Mouse (Mus musculus) MEL (cell line): ENCODE results near the gene Srrm3.

ENCODE experiments used
- CHD2 ChIP-seq: IDR thresholded peaks from 2 replicates; pipeline ENCODE4 v1.6.1; 2011; ENCODE audit warnings: low read length, improper control_type of control experiment
- CTCF ChIP-seq, 3 experiments: IDR thresholded peaks in 2 of 3; conservative IDR thresholded peaks in 1 of 3; 2 replicates each; pipeline ENCODE4 v1.5.1; 2011 to 2012; ENCODE audit warnings: low read length in 3 of 3, low read depth in 2 of 3, mild to moderate bottlenecking in 2 of 3, improper control_type of control experiment in 1 of 3, inconsistent platforms in 1 of 3, mixed read lengths in 1 of 3, moderate library complexity in 1 of 3; ENCODE audit not compliant: control insufficient read depth in 1 of 3, insufficient read depth in 1 of 3, poor library complexity in 1 of 3, severe bottlenecking in 1 of 3
- EP300 ChIP-seq, 2 experiments: IDR thresholded peaks; 2 replicates each; pipeline ENCODE4 v1.6.1; 2011; ENCODE audit warnings: improper control_type of control experiment in 2 of 2, low read length in 2 of 2, low read depth in 1 of 2, mild to moderate bottlenecking in 1 of 2
- GATA1 ChIP-seq: IDR thresholded peaks from 2 replicates; pipeline ENCODE4 v1.6.1; 2011; ENCODE audit warnings: low read depth, low read length, improper control_type of control experiment
- JUND ChIP-seq: IDR thresholded peaks from 2 replicates; pipeline ENCODE4 v1.6.1; 2011; ENCODE audit warnings: low read depth, mild to moderate bottlenecking, improper control_type of control experiment, low read length
- KAT2A ChIP-seq: conservative IDR thresholded peaks from 2 replicates; pipeline ENCODE4 v1.6.1; 2012; ENCODE audit warnings: low read depth, low read length, improper control_type of control experiment, inconsistent platforms
- MAX ChIP-seq: IDR thresholded peaks from 2 replicates; pipeline ENCODE4 v1.6.1; 2011; ENCODE audit warnings: low read length, improper control_type of control experiment
- MEF2A ChIP-seq: IDR thresholded peaks from 2 replicates; pipeline ENCODE4 v1.6.1; 2014; ENCODE audit warnings: low read depth, mild to moderate bottlenecking, inconsistent platforms, low read length, improper control_type of control experiment; ENCODE audit not compliant: poor library complexity, insufficient replicate concordance, severe bottlenecking; ENCODE audit errors: extremely low read depth
- POLR2A ChIP-seq, 2 experiments: IDR thresholded peaks; 2 replicates each; pipeline ENCODE4 v1.6.1; 2011 to 2012; ENCODE audit warnings: low read length in 2 of 2, mild to moderate bottlenecking in 2 of 2, control low read depth in 1 of 2, improper control_type of control experiment in 1 of 2, low read depth in 1 of 2, moderate library complexity in 1 of 2; ENCODE audit not compliant: control insufficient read depth in 1 of 2, insufficient read depth in 1 of 2, poor library complexity in 1 of 2
- RCOR1 ChIP-seq: IDR thresholded peaks from 2 replicates; pipeline ENCODE4 v1.6.1; 2012; ENCODE audit warnings: low read depth, mild to moderate bottlenecking, inconsistent platforms, low read length, improper control_type of control experiment
- TCF12 ChIP-seq: IDR thresholded peaks from 2 replicates; pipeline ENCODE4 v1.6.1; 2014; ENCODE audit warnings: low read depth, mild to moderate bottlenecking, inconsistent platforms, low read length, improper control_type of control experiment, moderate library complexity
- USF1 ChIP-seq: IDR thresholded peaks from 2 replicates; pipeline ENCODE4 v1.6.1; 2014; ENCODE audit warnings: low read depth, mild to moderate bottlenecking, inconsistent platforms, low read length, improper control_type of control experiment, moderate library complexity
- USF2 ChIP-seq, 2 experiments: IDR thresholded peaks; 2 replicates each; pipeline ENCODE4 v1.6.1; 2011 to 2012; ENCODE audit warnings: improper control_type of control experiment in 2 of 2, low read length in 2 of 2, borderline replicate concordance in 1 of 2, inconsistent platforms in 1 of 2, low read depth in 1 of 2, mild to moderate bottlenecking in 1 of 2; ENCODE audit not compliant: insufficient read depth in 1 of 2

DNA sequence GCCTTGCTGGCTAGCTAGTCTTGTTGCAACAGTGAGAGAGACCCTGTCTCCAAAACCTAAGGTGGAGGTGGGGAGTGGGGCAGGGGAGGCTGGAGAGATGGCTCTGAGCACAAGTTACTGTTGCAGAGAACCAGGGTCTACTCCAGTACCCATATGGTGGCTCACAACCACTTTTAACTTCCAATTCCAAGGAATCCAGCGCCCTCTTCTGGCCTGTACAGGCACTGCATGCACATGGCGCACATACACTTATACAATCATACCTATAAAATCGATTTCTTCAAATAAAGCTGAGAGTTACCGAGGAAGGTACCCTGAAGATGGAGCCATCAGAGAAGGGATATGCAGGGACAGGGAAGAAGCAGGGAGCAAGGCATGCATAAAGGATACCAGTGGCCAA lies 40.8 kb downstream of the Srrm3 start:
- no peak for TF ChIP-seq CHD2
- TF ChIP-seq KAT2A, result no peak
- no peak for TF ChIP-seq MEF2A
- peak; percentile 32 to 37 (median 34); a peak in 3 of 6 replicates for TF ChIP-seq CTCF (IDR thresholded peaks at IDR 0.05 in 2 of 3, conservative IDR thresholded peaks at IDR 0.05 in 1 of 3; ENCODE audit: control insufficient read depth in 1 of 3, insufficient read depth in 1 of 3, low read depth in 2 of 3, low read length in 3 of 3, poor library complexity in 1 of 3, severe bottlenecking in 1 of 3)
- TF ChIP-seq POLR2A (IDR thresholded peaks at IDR 0.05; ENCODE audit: control insufficient read depth in 1 of 2, insufficient read depth in 1 of 2, low read depth in 1 of 2, low read length in 2 of 2, poor library complexity in 1 of 2), result no peak
- no peak for TF ChIP-seq EP300 (IDR thresholded peaks at IDR 0.05; ENCODE audit: low read depth in 1 of 2, low read length in 2 of 2)
- no peak for TF ChIP-seq GATA1
- no peak for TF ChIP-seq USF1
- no peak for TF ChIP-seq JUND
- no peak for TF ChIP-seq USF2 (IDR thresholded peaks at IDR 0.05; ENCODE audit: borderline replicate concordance in 1 of 2, insufficient read depth in 1 of 2, low read depth in 1 of 2, low read length in 2 of 2)
- no peak for TF ChIP-seq RCOR1
- no peak for TF ChIP-seq MAX
- no peak for TF ChIP-seq TCF12
